Mouse (Mus musculus): ENCODE results near the gene Cdc45. TPM values are rescaled to one million over a fixed set of nuclear protein-coding genes. Genes with fewer than 3 reads are reported as not detected.

Gene Cdc45
- total RNA-seq, 1 experiment from 2014 or later: 1.8 TPM

- ATAC-seq (replicated peaks; ENCODE audit: insufficient number of reproducible peaks, low FRiP score, low TSS enrichment, poor library complexity, severe bottlenecking): no peak
Measured at GRCm38 (mm10) chr16:18746268-18747122, 65.3 kb downstream of the Cdc45 start.

GRCm38 (mm10) chr16:18738303-18738702 lies 73.5 kb downstream of the Cdc45 start:
- no peak for ATAC-seq (replicated peaks; ENCODE audit: insufficient number of reproducible peaks, low FRiP score, low TSS enrichment, poor library complexity, severe bottlenecking)

- no peak for ATAC-seq (replicated peaks; ENCODE audit: insufficient number of reproducible peaks, low FRiP score, low TSS enrichment, poor library complexity, severe bottlenecking)
Measured at GRCm38 (mm10) chr16:18733100-18733956, 78.5 kb downstream of the Cdc45 start.

GRCm38 (mm10) chr16:18730640-18731039 lies 81.1 kb downstream of the Cdc45 start:
- no peak for ATAC-seq (replicated peaks; ENCODE audit: insufficient number of reproducible peaks, low FRiP score, low TSS enrichment, poor library complexity, severe bottlenecking)

Other genes starting within 250 kb of the Cdc45 start
- gene Tbx1, start 221.3 kb downstream of the Cdc45 start, total RNA-seq (2017): not detected in 3 replicates
- gene Gp1bb, start 189.6 kb downstream of the Cdc45 start, total RNA-seq (2017): 2.5 to 12.9 TPM in 2 of 3 replicates, not detected in the other
- 1.0 to 7.6 TPM in 2 of 3 replicates, not detected in the other for gene Gm49601, start 185.6 kb downstream of the Cdc45 start, total RNA-seq (2017)
- 1.5 to 6.3 TPM (median 4.2 TPM) in 3 replicates for gene Sept5, start 182.0 kb downstream of the Cdc45 start, total RNA-seq (2017)
- not detected in 3 replicates for gene Cldn5, start 35.1 kb downstream of the Cdc45 start, total RNA-seq (2017)
- gene Ufd1, start 208 bp downstream of the Cdc45 start, total RNA-seq (2017): 110 to 126 TPM (median 113 TPM) in 3 replicates
- gene 2510002D24Rik, start 24.6 kb upstream of the Cdc45 start, total RNA-seq (2017): 26.2 to 49.7 TPM (median 26.5 TPM) in 3 replicates
- 3.1 to 5.0 TPM in 2 of 3 replicates, not detected in the other for gene Gm28539, start 24.6 kb upstream of the Cdc45 start, total RNA-seq (2017)
- gene Mrpl40, start 64.9 kb upstream of the Cdc45 start, total RNA-seq (2017): 46.0 to 91.3 TPM (median 63.6 TPM) in 3 replicates
- gene Hira, start 65.0 kb upstream of the Cdc45 start, total RNA-seq (2017): 23.1 to 52.8 TPM (median 34.3 TPM) in 3 replicates